Mouse (Mus musculus) A20 (cell line): ENCODE measurements around the gene Nap1l1.
"Not testable (repeated sequence)": the region's sequence is repeated elsewhere in the genome, so short reads cannot be mapped to it uniquely, and the experiment has no call there.

Experiments used
- DNase-seq: peaks from one replicate; pipeline ENCODE4 v3.0.0-alpha.2; 2011; ENCODE audit warnings: low read depth, low spot score

The Nap1l1 gene

DNA sequence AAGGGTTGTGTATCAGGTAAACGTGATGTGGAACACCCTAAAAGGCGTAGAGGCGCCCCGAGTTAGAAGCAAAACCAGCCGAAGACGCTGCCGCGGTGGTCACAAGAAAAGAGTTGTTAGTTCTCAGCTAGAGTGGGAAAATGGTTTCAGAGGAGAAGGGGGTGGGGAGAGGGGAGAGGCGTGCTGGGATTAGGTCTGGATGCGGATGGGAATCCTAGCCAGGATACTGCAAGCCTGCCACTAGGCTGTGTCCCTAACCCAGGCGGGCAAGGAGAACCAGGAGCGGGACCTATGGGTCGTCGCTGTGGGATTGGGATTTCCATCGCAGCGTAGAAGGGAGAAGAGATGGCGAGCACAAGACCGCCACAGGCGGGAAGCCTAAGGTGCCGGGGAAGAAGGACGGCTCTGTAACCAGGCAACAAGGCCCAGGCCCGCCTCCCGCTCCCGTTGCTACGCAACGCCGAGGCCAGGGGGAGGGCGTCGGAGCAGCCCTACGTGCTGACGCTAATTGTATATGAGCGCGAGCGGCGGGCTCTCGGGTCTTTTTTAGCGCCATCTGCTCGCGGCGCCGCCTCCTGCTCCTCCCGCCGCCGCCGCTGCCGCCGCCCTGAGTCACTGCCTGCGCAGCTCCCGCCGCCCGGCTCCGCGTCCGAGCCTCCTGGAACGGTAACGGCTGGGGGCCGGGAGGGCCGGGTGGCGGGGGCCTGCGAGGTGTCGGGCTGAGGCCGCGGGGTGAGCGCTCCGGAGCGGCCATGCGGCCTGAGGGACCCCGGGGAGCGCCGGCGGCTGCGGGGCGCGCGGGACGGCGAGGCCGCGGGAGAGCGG lies at the start of gene Nap1l1:
Gene Nap1l1, plus strand, starts transcription at position 538 of the 825 bp plus-strand sequence.
- peak; percentile 97 for DNase-seq

DNA sequence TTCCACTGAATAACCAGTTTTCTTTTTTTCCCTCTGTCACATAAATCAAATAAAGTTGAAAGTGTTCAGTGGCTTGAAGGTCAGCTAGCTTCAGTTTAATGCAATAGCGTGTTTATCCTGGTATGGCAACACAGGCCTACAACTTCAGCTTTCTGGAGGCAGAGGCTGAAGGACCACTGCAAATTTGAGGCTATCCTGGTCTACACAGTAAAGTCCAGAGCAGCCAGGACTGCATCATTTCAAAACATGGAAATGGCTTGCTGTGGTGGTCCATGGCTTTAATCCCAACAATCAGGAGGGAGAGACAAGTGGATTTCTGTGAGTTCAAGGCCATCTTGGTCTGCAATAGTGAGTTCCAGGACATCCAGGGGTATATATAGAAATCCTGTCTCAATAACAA lies 46.5 kb upstream of the Nap1l1 start:
- DNase-seq: no peak

DNA sequence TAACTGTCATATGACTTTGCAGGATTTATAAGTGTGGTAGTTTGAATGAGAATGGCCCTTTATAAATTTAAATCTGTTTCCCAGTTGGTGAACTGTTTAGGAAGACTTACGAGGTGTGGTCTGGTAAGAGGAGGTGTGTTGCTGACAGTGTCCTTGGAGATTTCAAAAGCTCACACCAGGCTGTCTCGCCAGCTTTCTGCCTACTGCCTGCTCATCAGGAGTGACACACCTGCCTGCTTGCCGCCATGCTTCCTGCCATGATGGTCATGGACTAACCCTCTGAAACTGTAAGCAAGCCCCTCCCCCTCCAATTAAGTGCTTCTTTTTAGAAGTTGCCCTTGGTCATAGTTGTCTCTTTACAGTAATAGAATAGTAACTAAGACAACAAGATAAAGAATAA lies 39.5 kb upstream of the Nap1l1 start:
- no peak for DNase-seq

DNA sequence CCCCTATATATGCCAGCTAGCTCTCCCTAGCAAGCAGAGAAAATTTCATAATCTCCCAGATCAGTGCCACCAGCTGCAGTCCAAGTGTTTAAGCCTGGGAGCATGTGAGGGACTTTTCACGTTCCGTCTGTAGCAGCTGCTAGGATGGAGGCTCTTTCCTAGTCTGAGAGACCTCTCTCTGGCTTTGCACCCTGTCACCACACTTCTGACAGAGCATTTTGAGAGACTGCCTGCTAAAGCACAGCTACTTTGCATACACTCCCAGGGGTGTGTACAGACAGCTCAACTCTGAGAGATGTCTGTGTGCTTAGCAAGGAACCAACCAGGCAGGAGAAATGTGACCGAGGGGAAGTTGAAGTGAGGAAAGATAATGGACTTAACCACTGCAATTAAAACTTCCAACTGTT lies 32.0 kb upstream of the Nap1l1 start:
- peak; percentile 69 for DNase-seq

DNA sequence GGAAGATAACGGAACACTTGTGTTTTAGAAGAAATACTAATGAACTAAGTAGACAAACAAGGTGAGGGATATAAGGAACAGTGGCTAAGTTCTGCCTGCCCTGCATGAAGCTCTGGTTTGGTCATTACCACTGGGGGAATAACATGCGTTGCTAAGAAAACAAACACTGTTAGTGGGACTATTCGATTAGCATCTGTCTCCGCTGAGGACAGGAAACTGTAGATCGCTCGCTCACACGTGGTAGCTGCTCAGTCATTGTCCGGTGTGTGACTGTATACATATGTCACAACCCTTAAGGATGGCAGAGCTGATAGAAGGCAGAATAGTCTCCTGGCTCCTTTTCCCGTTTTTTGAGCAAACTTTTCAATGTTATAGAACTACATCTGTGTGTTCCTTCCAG lies 28.8 kb upstream of the Nap1l1 start:
- DNase-seq: no peak

DNA sequence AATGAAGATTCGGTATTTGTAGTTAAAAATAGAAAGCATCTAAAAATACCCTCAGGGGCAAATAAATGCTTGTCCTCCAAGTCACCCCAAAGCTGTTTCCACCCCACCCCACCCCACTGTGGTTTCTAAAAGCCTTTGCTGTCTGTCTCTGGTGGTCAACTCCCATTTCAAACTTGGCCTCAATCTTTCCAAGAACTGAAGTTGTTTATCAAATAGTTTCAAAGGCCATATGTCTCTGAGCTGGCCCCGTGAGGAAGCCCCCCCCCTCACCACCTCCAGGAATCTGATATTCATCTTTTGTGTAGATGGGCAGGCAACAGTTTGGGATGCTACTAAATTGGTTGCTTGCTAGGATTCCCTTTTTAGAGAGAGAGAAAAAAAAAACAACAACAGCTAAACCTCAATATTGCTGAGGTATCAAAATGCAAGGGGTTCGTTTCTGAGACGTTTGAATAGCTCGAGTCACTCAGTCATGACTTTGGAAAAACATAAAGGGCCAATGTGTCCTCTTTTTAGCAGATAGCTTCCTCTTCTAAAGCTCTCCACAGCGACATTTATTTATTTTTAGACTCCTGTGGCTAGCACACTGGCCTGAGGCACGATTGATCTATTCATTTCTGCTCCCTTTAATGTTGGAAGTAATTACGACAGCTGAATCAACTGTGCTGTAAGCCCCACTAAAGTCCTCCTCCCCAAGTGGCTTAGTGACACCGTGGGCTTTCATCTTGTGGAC lies 26.9 kb upstream of the Nap1l1 start:
- no peak for DNase-seq

DNA sequence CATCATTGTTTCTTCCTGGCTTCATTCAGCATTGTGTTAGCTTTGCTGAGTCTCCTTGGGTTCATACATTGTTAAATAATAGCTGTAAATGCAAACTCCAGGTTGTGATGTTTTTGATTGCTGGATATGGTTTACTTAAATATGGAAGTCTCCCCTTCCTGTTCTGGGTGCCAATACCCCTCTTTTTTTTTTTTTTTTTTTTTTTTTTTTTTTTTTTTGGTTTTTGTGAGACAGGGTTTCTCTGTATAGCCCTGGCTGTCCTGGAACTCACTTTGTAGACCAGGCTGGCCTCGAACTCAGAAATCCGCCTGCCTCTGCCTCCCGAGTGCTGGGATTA lies 26.4 kb upstream of the Nap1l1 start:
- DNase-seq: not testable (repeated sequence)

DNA sequence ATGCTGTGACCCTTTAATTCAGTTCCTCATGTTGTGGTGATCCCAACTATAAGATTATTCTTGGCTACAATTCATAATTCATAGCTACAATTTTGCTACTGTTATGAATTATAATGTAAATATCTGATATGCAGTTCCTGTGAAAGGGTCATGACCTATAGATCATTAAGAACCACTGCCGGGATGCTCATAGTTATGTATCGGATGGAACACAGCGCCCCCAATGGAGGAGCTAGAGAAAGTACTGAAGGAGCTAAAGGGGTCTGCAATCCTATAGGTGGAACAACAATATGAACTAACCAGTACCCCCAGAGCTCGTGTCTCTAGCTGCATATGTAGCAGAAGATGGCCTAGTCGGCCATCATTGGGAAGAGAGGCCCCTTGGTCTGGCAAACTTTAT lies 23.4 kb upstream of the Nap1l1 start:
- not testable (repeated sequence) for DNase-seq

DNA sequence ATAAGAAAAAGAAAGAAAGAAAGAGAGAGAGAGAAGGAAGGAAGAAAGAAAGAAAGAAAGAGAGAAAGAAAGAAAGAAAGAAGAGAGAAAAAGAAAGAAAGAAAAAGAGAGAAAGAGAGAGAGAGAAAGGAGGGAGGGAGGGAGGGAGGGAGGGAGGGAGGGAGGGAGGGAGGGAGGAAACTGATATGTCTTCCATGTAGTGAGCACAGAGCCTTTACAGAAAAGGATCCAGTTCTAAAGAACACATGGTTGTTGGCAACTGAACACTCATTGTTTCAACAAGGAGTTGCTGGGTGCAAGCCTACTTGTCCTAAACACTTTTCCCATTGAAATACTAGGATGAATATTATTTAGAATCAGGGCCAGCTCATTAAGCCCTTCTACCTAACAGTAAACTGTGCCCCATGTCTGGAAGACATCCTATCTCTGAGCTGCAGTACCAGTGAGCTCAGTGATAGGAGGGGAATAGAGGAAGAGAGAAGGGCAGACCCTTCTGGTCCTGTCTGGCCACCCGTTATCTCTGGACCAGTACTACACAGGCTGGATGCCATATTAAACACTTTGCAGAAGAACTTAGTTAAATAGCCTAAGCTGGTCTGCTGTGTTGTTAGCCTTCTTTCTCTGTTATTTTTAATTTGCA lies 21.2 kb upstream of the Nap1l1 start:
- DNase-seq: no peak

DNA sequence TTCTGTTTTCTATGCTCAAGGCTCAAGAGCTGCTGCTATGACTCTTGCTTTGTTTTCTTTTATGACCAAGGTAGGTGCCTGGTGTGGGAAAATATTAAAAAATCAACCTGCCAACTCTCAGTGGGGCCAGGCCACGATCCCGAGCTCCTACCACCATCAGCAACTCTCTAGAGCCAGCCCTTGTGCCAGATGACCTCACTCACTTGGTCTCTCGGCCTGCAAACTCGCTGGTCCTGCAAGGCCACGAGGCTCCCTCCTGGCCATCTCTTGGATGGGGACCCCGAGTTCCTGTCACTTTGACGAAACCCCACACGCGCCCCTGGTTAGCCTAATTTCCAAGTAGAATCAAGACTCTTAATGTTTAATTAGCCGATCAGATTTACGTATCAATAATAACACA lies 20.6 kb upstream of the Nap1l1 start:
- no peak for DNase-seq

DNA sequence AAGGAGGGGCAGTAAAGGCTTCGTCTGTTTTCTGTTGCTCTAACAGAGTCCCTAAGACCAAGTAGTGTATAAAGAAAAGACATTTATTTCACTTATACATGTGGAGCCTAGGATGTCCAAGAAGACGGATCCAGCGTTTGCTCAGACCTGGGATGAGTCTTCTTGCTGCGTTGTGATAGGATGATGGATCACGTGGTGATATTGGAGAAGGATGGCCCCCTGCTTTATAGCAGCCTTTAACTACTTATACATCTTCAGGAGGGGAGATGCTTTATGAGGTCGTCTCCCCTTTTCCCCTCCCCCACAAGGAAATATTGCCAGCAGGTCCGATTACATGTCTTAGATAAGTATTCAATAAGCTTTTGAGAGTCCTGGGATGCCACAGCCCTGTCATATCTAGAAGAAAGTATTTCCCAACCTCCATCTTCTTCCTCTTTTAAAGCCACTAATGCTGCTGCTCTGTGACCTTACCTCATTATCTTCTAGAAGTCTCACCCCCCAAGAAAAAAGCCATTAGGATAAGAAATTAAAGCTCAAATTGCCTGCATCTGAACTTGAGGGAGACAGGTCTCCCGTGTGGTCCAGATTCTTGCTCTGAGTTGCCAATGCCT lies 18.2 kb upstream of the Nap1l1 start:
- no peak for DNase-seq

DNA sequence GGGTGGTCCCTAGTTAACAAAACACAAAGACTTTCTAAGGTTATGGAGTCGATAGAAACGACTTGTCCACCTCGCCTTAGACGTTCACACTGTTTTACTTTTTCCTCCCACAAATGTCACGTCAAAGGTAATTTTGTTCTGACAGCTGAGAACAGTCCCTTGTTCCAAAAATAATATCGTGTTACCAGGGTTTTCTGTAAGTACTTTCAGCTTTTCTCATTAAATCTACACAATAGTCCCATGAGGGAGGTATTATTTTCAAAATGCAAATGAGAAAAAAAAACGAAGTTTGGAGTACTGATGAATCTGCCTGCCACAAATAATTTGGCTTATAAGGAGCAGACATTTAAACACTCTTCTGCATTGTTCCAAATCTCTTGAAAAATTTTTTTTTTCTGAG lies 14.9 kb upstream of the Nap1l1 start:
- no peak for DNase-seq

DNA sequence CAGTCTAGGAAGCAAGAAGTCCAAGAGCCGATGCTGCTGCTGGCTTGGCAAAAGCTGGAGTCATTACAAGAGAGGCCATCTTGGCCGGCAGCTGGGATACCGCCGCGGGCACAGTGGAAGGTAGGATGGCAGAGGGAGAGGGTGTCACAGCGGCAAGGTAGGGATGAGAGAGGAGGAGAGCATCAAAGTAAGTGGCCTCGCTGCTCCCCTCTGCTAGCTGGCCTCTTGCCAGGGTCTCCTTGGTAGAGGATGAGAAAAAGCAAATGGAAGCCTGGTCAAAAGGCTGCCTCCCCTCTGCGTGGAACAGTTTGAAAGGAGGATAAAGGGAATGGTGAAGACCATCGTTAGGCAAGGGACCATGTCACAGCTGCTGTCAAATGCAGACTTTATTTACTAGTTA lies 14.0 kb upstream of the Nap1l1 start:
- no peak for DNase-seq

DNA sequence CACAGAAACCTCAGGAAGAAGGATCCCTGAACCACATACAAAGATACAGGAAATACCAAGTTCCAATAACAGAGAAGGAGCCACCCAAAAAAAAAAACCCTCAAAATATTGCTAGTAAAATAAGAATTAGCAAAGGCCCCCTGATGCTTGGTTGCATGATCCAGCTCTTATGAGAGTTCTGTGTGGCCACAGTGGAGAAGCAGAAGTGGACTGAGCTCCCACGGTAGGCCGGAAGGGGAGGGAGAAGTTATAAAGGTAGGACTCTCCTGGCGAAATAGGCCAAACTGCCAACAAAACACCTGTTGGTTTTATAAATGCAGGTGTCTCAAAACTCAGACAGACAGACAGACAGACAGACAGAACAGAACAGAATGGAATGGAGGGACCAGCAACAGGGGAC lies 13.1 kb upstream of the Nap1l1 start:
- no peak for DNase-seq

DNA sequence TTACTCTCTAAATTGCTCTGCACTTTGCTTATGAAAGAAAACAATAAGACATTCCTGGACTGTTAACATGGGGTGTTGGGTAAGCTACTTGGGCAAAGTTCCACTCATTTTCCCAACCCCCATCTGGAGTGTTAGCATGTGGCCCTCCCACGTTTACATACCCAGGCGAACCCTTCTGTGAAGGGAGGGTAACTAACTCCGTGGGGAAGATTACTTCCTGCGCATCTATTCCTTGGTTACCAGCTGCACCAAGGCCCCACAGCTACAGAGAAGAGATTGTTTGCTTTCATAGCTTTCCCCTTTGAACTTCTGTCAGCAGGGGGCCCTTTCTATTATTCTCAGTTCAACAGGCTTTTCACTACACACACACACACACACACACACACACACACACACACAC lies 12.6 kb upstream of the Nap1l1 start:
- DNase-seq: no peak

DNA sequence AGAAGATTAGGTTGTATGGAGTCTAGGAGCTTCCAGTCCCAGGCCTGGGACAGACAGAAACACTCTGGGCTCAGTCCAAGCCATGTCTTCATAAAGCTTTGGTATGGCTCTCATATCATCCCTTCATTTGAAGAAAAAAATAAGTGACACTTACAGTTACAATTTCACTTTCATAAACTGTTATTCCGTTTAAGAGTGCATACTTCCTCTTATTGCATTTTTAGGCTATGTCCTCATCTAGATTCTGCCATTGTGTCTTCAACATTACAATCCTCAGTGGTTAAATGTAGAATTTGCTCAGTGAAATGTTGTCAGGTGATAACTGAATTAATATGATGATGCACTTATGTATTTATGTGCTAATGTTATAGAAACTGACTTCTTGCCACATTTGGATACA lies 8.2 kb upstream of the Nap1l1 start:
- peak; percentile 63 for DNase-seq

DNA sequence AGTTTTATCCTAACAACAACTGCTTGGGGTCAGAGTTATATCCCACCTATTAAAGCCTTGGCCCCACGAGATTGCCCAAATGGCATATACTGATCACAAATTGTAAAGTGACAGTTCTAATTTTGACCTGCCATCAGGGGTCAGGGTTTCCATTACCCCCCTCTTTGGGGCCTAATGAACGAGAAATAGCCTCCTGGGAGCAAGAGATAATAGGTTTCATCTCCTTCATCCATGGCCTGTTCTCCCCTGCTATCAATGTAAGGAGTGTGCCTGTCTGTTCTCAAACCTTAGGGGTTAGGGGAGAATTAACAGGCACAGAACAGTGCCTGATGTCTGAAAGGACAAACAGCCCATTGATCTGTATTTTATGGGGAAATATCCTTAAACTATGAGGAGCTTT lies 7.6 kb upstream of the Nap1l1 start:
- DNase-seq: no peak

DNA sequence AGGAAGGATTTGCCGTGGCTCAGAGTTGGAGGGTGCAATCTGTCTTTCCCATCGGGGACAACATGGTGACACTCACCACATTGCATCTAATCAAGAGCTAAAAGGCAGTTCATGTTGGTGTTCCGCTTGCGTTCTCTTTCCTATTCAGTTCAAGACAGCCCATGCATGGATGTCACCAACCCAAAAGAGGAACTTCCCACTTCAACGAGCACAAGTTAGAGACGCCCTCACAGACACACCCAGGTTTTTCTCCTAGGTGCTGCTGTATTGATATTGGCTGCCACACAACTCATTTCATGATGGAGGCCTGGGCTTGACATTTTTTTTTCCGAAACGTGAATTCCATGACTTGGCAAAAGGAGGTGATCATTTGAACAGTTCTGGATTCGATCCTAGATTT lies 1.9 kb upstream of the Nap1l1 start:
- peak; percentile 88 for DNase-seq

DNA sequence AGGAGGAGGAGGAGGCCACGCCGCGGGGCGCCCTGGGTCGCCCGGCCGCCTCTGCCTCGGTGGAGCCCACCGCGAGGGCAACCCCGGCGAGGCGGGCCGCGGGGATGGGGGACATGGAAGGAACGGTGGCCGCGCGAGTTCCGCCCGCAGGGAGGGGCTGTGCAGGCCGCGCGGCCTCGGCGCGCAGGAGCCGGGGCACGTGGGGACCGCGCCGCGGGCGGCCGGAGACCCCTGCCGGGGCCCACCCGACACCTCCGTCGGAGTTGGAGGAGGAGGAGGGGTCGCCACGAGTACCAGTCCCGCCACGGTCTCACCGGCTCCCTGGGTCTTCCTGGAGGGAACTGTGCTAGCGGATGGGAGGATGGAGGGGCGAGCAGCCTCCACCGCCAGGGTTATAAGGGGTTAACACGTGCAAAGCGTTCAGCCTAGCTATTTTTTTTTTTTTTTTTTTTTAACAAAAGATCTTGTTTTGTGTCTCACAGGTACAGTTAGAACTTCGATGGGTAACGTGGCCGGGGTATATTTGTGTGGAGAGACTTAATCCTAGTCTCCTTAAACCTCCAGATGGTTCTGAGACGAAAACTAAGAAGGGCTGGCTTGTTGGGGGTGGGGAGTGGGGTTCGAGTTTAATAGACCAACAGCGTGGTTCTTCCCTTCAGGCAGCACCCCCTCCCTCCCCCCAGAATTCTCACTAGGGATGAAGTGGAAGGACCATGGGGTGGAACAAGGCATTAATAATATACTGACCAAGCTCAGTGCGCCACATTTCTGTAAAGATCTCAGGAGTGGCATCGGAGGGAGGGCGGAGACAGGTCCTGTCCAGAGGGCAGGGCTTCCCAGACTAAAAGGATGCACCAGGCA lies 718 bp downstream of the Nap1l1 start:
- DNase-seq: peak; percentile 70

DNA sequence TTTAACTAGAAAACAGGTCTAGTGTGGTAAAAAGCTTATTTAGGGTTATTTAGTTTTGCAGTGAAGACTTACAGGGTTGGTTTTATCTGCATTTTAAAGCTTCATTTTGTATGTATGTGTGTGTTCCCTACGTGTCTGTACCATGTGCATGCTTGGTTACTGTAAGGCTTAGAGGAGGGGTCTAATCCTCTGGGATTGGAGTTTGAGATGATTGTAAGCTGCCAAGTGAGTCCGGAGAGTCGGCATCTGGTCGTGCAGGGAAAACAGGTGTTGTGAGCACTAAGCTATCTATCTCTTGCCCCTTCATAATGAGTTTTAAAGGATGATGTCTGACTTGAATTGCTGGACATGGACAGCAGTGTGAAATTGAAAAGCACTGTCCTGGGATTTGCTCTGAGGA lies 3.3 kb downstream of the Nap1l1 start:
- DNase-seq: no peak

DNA sequence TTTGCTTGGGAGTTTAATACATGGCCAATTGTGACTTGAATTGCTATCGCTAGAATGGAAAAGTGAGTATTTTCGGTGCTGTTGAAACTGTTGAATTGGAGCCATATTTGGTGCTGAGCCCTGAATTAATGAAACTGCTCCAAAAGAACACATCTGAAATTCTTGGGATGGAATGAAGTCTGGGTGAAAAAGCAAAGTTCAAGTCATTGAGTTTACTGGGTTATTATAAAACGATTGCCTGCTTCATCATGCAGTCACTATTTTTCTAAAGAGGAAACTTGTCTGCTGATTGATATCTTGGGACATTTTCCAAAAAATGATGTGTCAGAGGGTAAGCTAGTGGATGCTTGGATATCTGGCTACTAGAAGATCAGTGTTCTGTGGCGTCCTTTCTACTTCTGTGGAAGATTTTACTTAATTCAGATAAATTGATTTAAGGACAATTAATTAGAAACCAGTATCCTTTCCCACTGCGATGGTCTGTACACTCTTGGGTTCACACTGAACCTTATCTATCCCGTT lies 4.0 kb downstream of the Nap1l1 start:
- DNase-seq: no peak
